Mouse (Mus musculus) myocyte (in vitro differentiated cells): ENCODE measurements around the gene Dnajc13. TPM values are rescaled to one million over a fixed set of nuclear protein-coding genes. Genes with fewer than 3 reads are reported as not detected.

ENCODE experiments used
- H3K27me3 ChIP-seq: one replicate; pipeline ENCODE4 v1.6.1; 2011; ENCODE audit not compliant: control insufficient read depth, insufficient read depth, insufficient read length
- H3K36me3 ChIP-seq: one replicate; pipeline ENCODE4 v1.6.1; 2011; ENCODE audit not compliant: control insufficient read depth, insufficient read depth
- H3K4me2 ChIP-seq: one replicate; pipeline ENCODE4 v1.6.1; 2011; ENCODE audit warnings: low read depth, control low read depth
- H3K4me3 ChIP-seq: one replicate; pipeline ENCODE4 v1.5.1; 2011; ENCODE audit warnings: mild to moderate bottlenecking, control low read depth, moderate library complexity
- H3K79me2 ChIP-seq: one replicate; pipeline ENCODE4 v1.6.1; 2011; ENCODE audit not compliant: control insufficient read depth, insufficient read depth
- H3ac ChIP-seq: one replicate; pipeline ENCODE4 v1.6.1; 2011; ENCODE audit not compliant: control insufficient read depth, insufficient read length
- CEBPB ChIP-seq: IDR thresholded peaks from 2 replicates; pipeline ENCODE4 v1.6.1; 2011; ENCODE audit warnings: mild to moderate bottlenecking, moderate library complexity; ENCODE audit not compliant: poor library complexity, insufficient read depth, severe bottlenecking
- E2F4 ChIP-seq: IDR thresholded peaks from one replicate; pipeline ENCODE4 v1.6.1; 2011; ENCODE audit warnings: mild to moderate bottlenecking, control low read depth, moderate library complexity; ENCODE audit not compliant: insufficient read depth
- MAX ChIP-seq: IDR thresholded peaks from one replicate; pipeline ENCODE4 v1.6.1; 2011; ENCODE audit warnings: low read depth, mild to moderate bottlenecking, control low read depth
- MYOD1 ChIP-seq, 3 experiments: IDR thresholded peaks; one replicate each; pipeline ENCODE4 v1.6.1; 2011; ENCODE audit warnings: control low read depth in 2 of 3, low read depth in 2 of 3, mild to moderate bottlenecking in 2 of 3, moderate library complexity in 1 of 3; ENCODE audit not compliant: insufficient read length in 2 of 3, control insufficient read depth in 1 of 3
- MYOG ChIP-seq, 3 experiments: IDR thresholded peaks; one replicate each; pipeline ENCODE4 v1.6.1; 2011; ENCODE audit warnings: control low read depth in 2 of 3, low read depth in 2 of 3, mild to moderate bottlenecking in 2 of 3; ENCODE audit not compliant: insufficient read length in 2 of 3, control insufficient read depth in 1 of 3, insufficient read depth in 1 of 3
- POLR2A ChIP-seq: IDR thresholded peaks from one replicate; pipeline ENCODE4 v1.6.1; 2011; ENCODE audit warnings: low read depth, mild to moderate bottlenecking, control low read depth, moderate library complexity; ENCODE audit not compliant: insufficient read length
- POLR2AphosphoS2 ChIP-seq: IDR thresholded peaks from one replicate; pipeline ENCODE4 v1.6.1; 2011; ENCODE audit warnings: low read depth, control low read depth; ENCODE audit not compliant: insufficient read length
- REST ChIP-seq: IDR thresholded peaks from one replicate; pipeline ENCODE4 v1.6.1; 2011; ENCODE audit warnings: mild to moderate bottlenecking, control low read depth, moderate library complexity; ENCODE audit not compliant: insufficient read depth, insufficient read length
- SRF ChIP-seq: IDR thresholded peaks from one replicate; pipeline ENCODE4 v1.6.1; 2011; ENCODE audit warnings: low read depth; ENCODE audit not compliant: control insufficient read depth, insufficient read length
- TCF12 ChIP-seq: IDR thresholded peaks from one replicate; pipeline ENCODE4 v1.6.1; 2011; ENCODE audit warnings: mild to moderate bottlenecking, control low read depth; ENCODE audit not compliant: poor library complexity, insufficient read depth, severe bottlenecking
- TCF3 ChIP-seq: IDR thresholded peaks from one replicate; pipeline ENCODE4 v1.6.1; 2011; ENCODE audit warnings: low read depth, control low read depth; ENCODE audit not compliant: insufficient read length
- USF1 ChIP-seq: IDR thresholded peaks from one replicate; pipeline ENCODE4 v1.6.1; 2011; ENCODE audit warnings: low read depth, mild to moderate bottlenecking, control low read depth, moderate library complexity
- polyA plus RNA-seq: library from polyadenylated mRNA; unstranded; fragments of >200 nt; fragmentation: generic; extraction: Trizol; gene quantifications from one replicate; pipeline ENCODE4 v1.2.1, GENCODE M21; 2012; ENCODE audit warnings: missing spikeins

The Dnajc13 gene
- polyA plus RNA-seq, 1 experiment = 14.1 TPM

DNA sequence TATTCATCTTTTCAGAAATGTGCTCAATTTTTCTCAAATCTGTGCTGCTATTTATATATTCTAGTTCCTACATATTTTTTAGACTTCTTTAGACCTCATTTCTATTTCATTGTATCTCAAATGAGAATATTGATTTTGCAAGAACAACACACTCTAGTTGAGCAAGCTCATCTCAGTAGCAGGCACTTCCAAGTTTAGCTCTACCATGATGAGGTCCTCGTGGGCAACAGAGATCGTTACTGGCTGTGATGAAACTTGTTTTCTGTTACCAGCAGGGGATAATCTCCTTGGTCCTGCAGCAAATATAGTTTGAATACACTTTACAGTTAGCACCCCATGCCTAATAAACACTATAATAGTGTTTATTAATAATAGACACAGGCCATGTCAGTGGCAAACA, 6.6 kb downstream of the Dnajc13 start:
- H3K4me2 ChIP-seq = no peak overlapping the region
- peaks cover 100% of the 10 kb centered on the region for H3K79me2 ChIP-seq
- no peaks in the 10 kb centered on the region for H3K27me3 ChIP-seq
- no peak overlapping the region for H3ac ChIP-seq
- TF ChIP-seq POLR2A (no peak), MYOD1 (IDR thresholded peaks at IDR 0.05; ENCODE audit: control insufficient read depth in 1 of 3, insufficient read length in 2 of 3, low read depth in 2 of 3) (no peak), MAX (no peak)
- peaks cover 4% of the 10 kb centered on the region for H3K36me3 ChIP-seq
- H3K4me3 ChIP-seq = no peak overlapping the region

- TF ChIP-seq USF1 = no peak
- peak in 2 of 3 experiments; percentile 15 to 81 for TF ChIP-seq MYOD1 (IDR thresholded peaks at IDR 0.05; ENCODE audit: control insufficient read depth in 1 of 3, insufficient read length in 2 of 3, low read depth in 2 of 3)
- no peak for TF ChIP-seq SRF
- TF ChIP-seq MYOG (IDR thresholded peaks at IDR 0.05; ENCODE audit: control insufficient read depth in 1 of 3, insufficient read depth in 1 of 3, insufficient read length in 2 of 3, low read depth in 2 of 3) = peak in 1 of 3 experiments; percentile 11
- H3K27me3 ChIP-seq = no peaks in the 10 kb centered on the region
- peaks cover 100% of the 10 kb centered on the region for H3K79me2 ChIP-seq
- H3K4me3 ChIP-seq = no peak overlapping the region
- H3K36me3 ChIP-seq = peaks cover 3% of the 10 kb centered on the region
- no peak overlapping the region for H3K4me2 ChIP-seq
- H3ac ChIP-seq = no peak overlapping the region
Observed at GRCm38 (mm10) chr9:104254408-104255180, 8.1 kb downstream of the Dnajc13 start.

DNA sequence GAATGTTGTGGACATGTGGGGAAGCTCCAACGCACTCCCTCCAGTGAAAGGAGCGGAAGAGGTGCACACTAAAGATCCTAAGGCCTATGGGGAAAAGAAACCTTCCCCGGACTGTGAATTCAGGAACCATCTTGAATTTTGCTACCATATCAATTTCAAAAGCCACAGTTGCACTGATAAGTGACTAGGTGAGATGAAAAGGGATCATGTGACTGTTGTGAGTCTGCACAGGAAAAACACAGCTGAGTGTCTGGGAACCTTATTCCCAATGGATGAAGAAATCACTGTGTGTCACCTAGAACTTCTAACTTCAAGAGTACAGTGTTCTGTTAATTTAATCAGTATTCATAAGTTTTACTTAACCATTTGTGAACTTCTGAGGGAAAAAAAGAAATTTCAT, 10.1 kb downstream of the Dnajc13 start:
- Histone ChIP-seq H3K4me3 (no peak overlapping the region), H3K36me3 (no peaks in the 10 kb centered on the region), H3K27me3 (no peaks in the 10 kb centered on the region), H3K79me2 (peaks cover 100% of the 10 kb centered on the region), H3K4me2 (no peak overlapping the region), H3ac (no peak overlapping the region)
- TF ChIP-seq REST (no peak), E2F4 (no peak), MAX (no peak), TCF12 (no peak), CEBPB (no peak), POLR2AphosphoS2 (no peak), MYOG (IDR thresholded peaks at IDR 0.05; ENCODE audit: control insufficient read depth in 1 of 3, insufficient read depth in 1 of 3, insufficient read length in 2 of 3, low read depth in 2 of 3) (no peak), TCF3 (no peak), POLR2A (no peak), MYOD1 (IDR thresholded peaks at IDR 0.05; ENCODE audit: control insufficient read depth in 1 of 3, insufficient read length in 2 of 3, low read depth in 2 of 3) (no peak), SRF (no peak), USF1 (no peak)

DNA sequence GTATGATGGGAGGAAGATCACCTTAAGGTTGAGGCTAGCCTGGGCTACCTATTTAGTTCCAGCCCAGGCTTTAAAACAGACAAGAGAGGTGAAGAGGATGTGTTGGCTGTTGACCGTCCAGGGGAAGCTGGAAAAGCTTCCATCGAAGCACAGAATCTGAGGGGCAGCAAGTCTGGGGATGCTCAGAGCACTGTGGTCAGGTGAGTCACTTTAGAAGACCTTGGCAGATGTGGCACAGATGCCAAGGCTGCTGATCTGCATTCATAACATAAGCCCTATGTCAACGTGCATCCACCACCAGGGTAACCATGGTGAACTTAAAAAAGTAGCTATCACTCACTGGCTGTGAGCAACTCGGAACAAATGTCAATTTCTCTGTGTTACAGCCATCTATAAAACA, 11.0 kb downstream of the Dnajc13 start:
- Histone ChIP-seq H3K4me2 (no peak overlapping the region), H3ac (no peak overlapping the region), H3K27me3 (no peaks in the 10 kb centered on the region), H3K36me3 (no peaks in the 10 kb centered on the region), H3K4me3 (no peak overlapping the region), H3K79me2 (peaks cover 100% of the 10 kb centered on the region)
- TF ChIP-seq MYOD1 (IDR thresholded peaks at IDR 0.05; ENCODE audit: control insufficient read depth in 1 of 3, insufficient read length in 2 of 3, low read depth in 2 of 3) = no peak
- no peak for TF ChIP-seq REST
- no peak for TF ChIP-seq SRF
- no peak for TF ChIP-seq E2F4
- no peak for TF ChIP-seq POLR2A
- no peak for TF ChIP-seq TCF3
- no peak for TF ChIP-seq TCF12
- no peak for TF ChIP-seq MYOG (IDR thresholded peaks at IDR 0.05; ENCODE audit: control insufficient read depth in 1 of 3, insufficient read depth in 1 of 3, insufficient read length in 2 of 3, low read depth in 2 of 3)
- no peak for TF ChIP-seq USF1
- no peak for TF ChIP-seq CEBPB
- no peak for TF ChIP-seq MAX
- no peak for TF ChIP-seq POLR2AphosphoS2

GRCm38 (mm10) chr9:104251111-104251510, 11.6 kb downstream of the Dnajc13 start:
- peaks cover 100% of the 10 kb centered on the region for H3K79me2 ChIP-seq
- TF ChIP-seq REST (no peak), E2F4 (no peak)
- no peaks in the 10 kb centered on the region for H3K27me3 ChIP-seq
- H3K4me2 ChIP-seq = no peak overlapping the region
- no peaks in the 10 kb centered on the region for H3K36me3 ChIP-seq
- H3K4me3 ChIP-seq = no peak overlapping the region
- no peak overlapping the region for H3ac ChIP-seq
